Comparison of ENCODE assay signal across 18 mouse cellular contexts in genomic region chr1:74788603-74789176, GRCm38 (mm10). TPM values are rescaled to one million over a fixed set of nuclear protein-coding genes. Genes with fewer than 3 reads are reported as not detected.
DNase-seq lines count a peak whose midpoint lies in the region; ATAC-seq lines count a peak whose summit lies in the region.
"Had no signal": no experiment of that assay in that cellular context is flagged by ENCODE, and none has a peak within 500 bp of the region (broad histone marks: within the 10 kb centered on the region; RNA-seq: fewer than 3 reads in every experiment).

No protein-coding gene starts in this region.

- intact Hi-C loops in left cerebral cortex, postnatal 25 days (cut with DNase I) = loop anchor here (1.0 kb wide), 1 partner anchor 20 kb away; no protein-coding TSS in a partner anchor

- peak; percentile 17 for DNase-seq in CD4-positive, CD25-positive, alpha-beta regulatory T cell, adult 2 months (ENCODE audit: low read depth, low spot score)
- DNase-seq in A20 (ENCODE audit: low read depth, low spot score) = peak; percentile 64
- DNase-seq in left cerebral cortex, postnatal 25 days (ENCODE audit: low spot score in 2 of 2) = no peak
- DNase-seq in layer of hippocampus, postnatal 14 days (ENCODE audit: low spot score in 2 of 2) = no peak
- DNase-seq in right cerebral cortex, postnatal 25 days = no peak

- no peak for ATAC-seq in CD4-positive, CD25-positive, alpha-beta regulatory T cell, adult 4 months
- ATAC-seq in granulocyte monocyte progenitor cell, adult 5-6 weeks (replicated peaks; ENCODE audit: poor library complexity, severe bottlenecking) = peak; percentile 67
- peak; percentile 57 for ATAC-seq in megakaryocyte progenitor cell, adult 5-6 weeks (replicated peaks; ENCODE audit: poor library complexity)

RNA-seq across cellular contexts. Expression of gene Wnt10a, which starts 2.6 kb away (rescaled TPM):
- polyA plus RNA-seq in CD4-positive, CD25-positive, alpha-beta regulatory T cell, adult 4 months (2017; shearing (Covaris generic)) = under 1 TPM; 0.13 to 0.48 TPM
- total RNA-seq in granulocyte monocyte progenitor cell, adult 5-6 weeks (2014; fragmentation: Nextera tagmentation) = not detected in 2 replicates
- total RNA-seq in granulocyte monocyte progenitor cell, adult 5-6 weeks (2017) = not detected in 2 replicates
- total RNA-seq in megakaryocyte progenitor cell, adult 5-6 weeks (2015) = not detected in 2 replicates
- total RNA-seq in megakaryocyte progenitor cell, adult 5-6 weeks (2017) = not detected in 2 replicates
- 1 to 10 TPM; 6.6 to 9.4 TPM for total RNA-seq in left cerebral cortex, postnatal 25 days (2021)
- 1 to 10 TPM; 1.9 to 2.0 TPM for total RNA-seq in layer of hippocampus, postnatal 14 days (2021)
- total RNA-seq: heart, postnatal 4 days had no signal
- polyA plus RNA-seq: heart, embryonic 11.5 days; liver, embryonic 16.5 days; neural tube, embryonic 14.5 days had no signal

RNA-seq across cellular contexts. Expression of gene Wnt6, which starts 17.0 kb away (rescaled TPM):
- polyA plus RNA-seq in CD4-positive, CD25-positive, alpha-beta regulatory T cell, adult 4 months (2017; shearing (Covaris generic)) = not detected
- total RNA-seq in granulocyte monocyte progenitor cell, adult 5-6 weeks (2014; fragmentation: Nextera tagmentation) = not detected in 2 replicates
- total RNA-seq in granulocyte monocyte progenitor cell, adult 5-6 weeks (2017) = 0.21 and 1.2 TPM in 2 replicates
- total RNA-seq in megakaryocyte progenitor cell, adult 5-6 weeks (2015) = 0.07 and 0.17 TPM in 2 replicates
- total RNA-seq in megakaryocyte progenitor cell, adult 5-6 weeks (2017) = 0.74 TPM in 1 of 2 replicates, not detected in the other
- total RNA-seq in left cerebral cortex, postnatal 25 days (2021) = 1 to 10 TPM; 2.2 to 3.5 TPM
- under 1 TPM; 0.43 to 0.58 TPM for total RNA-seq in layer of hippocampus, postnatal 14 days (2021)
- polyA plus RNA-seq: activated CD4-positive, CD25-positive, alpha-beta regulatory T cell, adult 4 months; neural tube, embryonic 14.5 days had no signal

RNA-seq across cellular contexts. Expression of gene Prkag3, which starts 39.7 kb away (rescaled TPM):
- not detected for polyA plus RNA-seq in CD4-positive, CD25-positive, alpha-beta regulatory T cell, adult 4 months (2017; shearing (Covaris generic))
- not detected in 2 replicates for total RNA-seq in granulocyte monocyte progenitor cell, adult 5-6 weeks (2014; fragmentation: Nextera tagmentation)
- not detected in 2 replicates for total RNA-seq in granulocyte monocyte progenitor cell, adult 5-6 weeks (2017)
- total RNA-seq in megakaryocyte progenitor cell, adult 5-6 weeks (2015) = not detected in 2 replicates
- total RNA-seq in megakaryocyte progenitor cell, adult 5-6 weeks (2017) = not detected in 2 replicates
- not detected for total RNA-seq in left cerebral cortex, postnatal 25 days (2021)
- under 1 TPM; 0.14 to 0.55 TPM for total RNA-seq in layer of hippocampus, postnatal 14 days (2021)
- total RNA-seq: layer of hippocampus, postnatal 36 days; left cerebral cortex, postnatal 10 days had no signal
- polyA plus RNA-seq: activated CD4-positive, CD25-positive, alpha-beta regulatory T cell, adult 4 months; embryonic facial prominence, embryonic 11.5 days; forebrain, embryonic 13.5 days; liver, embryonic 11.5 days; neural tube, embryonic 14.5 days had no signal

Comparison
In these comparisons a context has a peak if more than half of its experiments do, and no peak if none do; other contexts are left out.
1. DNase-seq: peak in CD4-positive, CD25-positive, alpha-beta regulatory T cell, adult 2 months (single experiment) and A20 (single experiment); none in left cerebral cortex, postnatal 25 days (0 of 2), layer of hippocampus, postnatal 14 days (0 of 2) and right cerebral cortex, postnatal 25 days (single experiment).